Mouse (Mus musculus): Measurements from ENCODE around the gene Klrg1.

- TF ChIP-seq CEBPB (IDR thresholded peaks at IDR 0.05; ENCODE audit: insufficient read depth, poor library complexity, severe bottlenecking), result no peak
- no peak for TF ChIP-seq MYOG (IDR thresholded peaks at IDR 0.05; ENCODE audit: control insufficient read depth in 1 of 3, insufficient read depth in 1 of 3, insufficient read length in 2 of 3, low read depth in 2 of 3)
Observed at GRCm38 (mm10) chr6:122268561-122268960, 14.1 kb downstream of the Klrg1 start.
